Mouse (Mus musculus) olfactory bulb, adult 2 months (tissue): ENCODE measurements at regions not wholly inside any gene's neighbourhood (a gene's known extent, or its start where the extent isn't known, plus 50 kb on each side); places are given as distances from the start of the nearest gene placed in this dataset.

Experiments used
- CTCF ChIP-seq: fragments of 200-500 bp; IDR thresholded peaks from 2 replicates; pipeline ENCODE4 v1.5.1; 2012; ENCODE audit warnings: low read depth, mild to moderate bottlenecking, low read length, moderate library complexity; ENCODE audit not compliant: insufficient read depth
- POLR2A ChIP-seq: fragments of 200-500 bp; IDR thresholded peaks from 2 replicates; pipeline ENCODE4 v1.6.1; 2012; ENCODE audit warnings: mild to moderate bottlenecking, low read depth, low read length, moderate library complexity; ENCODE audit not compliant: insufficient read depth

GRCm38 (mm10) chr11:23994160-23994559 lies 80.7 kb downstream of the A830031A19Rik start:
- TF ChIP-seq CTCF: no peak
- no peak for TF ChIP-seq POLR2A
